Mouse (Mus musculus): Measurements from ENCODE around the gene Tspear.
"Not testable (repeated sequence)": the region's sequence is repeated elsewhere in the genome, so short reads cannot be mapped to it uniquely, and the experiment has no call there.

The Tspear gene

GRCm38 (mm10) chr10:77787876-77788275, 101.5 kb downstream of the Tspear start, which contains the start of gene Gm7137:
Gm7137 (minus strand) TSS chr10:77788200.
- in situ Hi-C loops (cut with MboI, MseI) = not testable (repeated sequence)

GRCm38 (mm10) chr10:77788621-77789020, 102.3 kb downstream of the Tspear start:
- in situ Hi-C loops (cut with MboI, MseI) = no loop called here

- in situ Hi-C loops (cut with MboI, MseI) = no loop called here
Observed at GRCm38 (mm10) chr10:77794976-77795375, 108.6 kb downstream of the Tspear start, which contains the start of gene Gm9639. Gm9639 (minus strand) TSS chr10:77795076.

GRCm38 (mm10) chr10:77797677-77798076, 111.3 kb downstream of the Tspear start:
- in situ Hi-C loops (cut with MboI, MseI) = no loop called here

GRCm38 (mm10) chr10:77798164-77798920, 112.0 kb downstream of the Tspear start:
- in situ Hi-C loops (cut with MboI, MseI) = not testable (repeated sequence)

- in situ Hi-C loops (cut with MboI, MseI) = no loop called here
Observed at GRCm38 (mm10) chr10:77798921-77799508, 112.6 kb downstream of the Tspear start, which contains the start of gene Gm19668. Gm19668 (minus strand) TSS chr10:77799133.

GRCm38 (mm10) chr10:77804095-77804494, 117.7 kb downstream of the Tspear start:
- in situ Hi-C loops (cut with MboI, MseI) = no loop called here

- in situ Hi-C loops (cut with MboI, MseI) = no loop called here
Observed at GRCm38 (mm10) chr10:77811743-77812142, 125.4 kb downstream of the Tspear start, which contains the start of gene Gm9507. Gm9507 (minus strand) TSS chr10:77811843.

- in situ Hi-C loops (cut with MboI, MseI) = no loop called here
Observed at GRCm38 (mm10) chr10:77814382-77814781, 128.0 kb downstream of the Tspear start, which contains the start of gene Gm2696. Gm2696 (plus strand) TSS chr10:77814682.

- in situ Hi-C loops (cut with MboI, MseI) = no loop called here
Observed at GRCm38 (mm10) chr10:77815514-77815913, 129.1 kb downstream of the Tspear start.

- in situ Hi-C loops (cut with MboI, MseI) = no loop called here
Observed at GRCm38 (mm10) chr10:77818523-77818922, 132.2 kb downstream of the Tspear start.

- in situ Hi-C loops (cut with MboI, MseI) = no loop called here
Observed at GRCm38 (mm10) chr10:77819203-77819602, 132.8 kb downstream of the Tspear start.

GRCm38 (mm10) chr10:77826951-77827350, 140.6 kb downstream of the Tspear start, which contains the start of gene Krtap10-4:
Krtap10-4 (minus strand) TSS chr10:77827095.
- in situ Hi-C loops (cut with MboI, MseI) = no loop called here

GRCm38 (mm10) chr10:77835647-77836046, 149.3 kb downstream of the Tspear start, which contains the start of gene Krtap10-10:
Krtap10-10 (plus strand) TSS chr10:77835947.
- in situ Hi-C loops (cut with MboI, MseI) = no loop called here

- in situ Hi-C loops (cut with MboI, MseI) = no loop called here
Observed at GRCm38 (mm10) chr10:77839006-77839405, 152.6 kb downstream of the Tspear start.

- in situ Hi-C loops (cut with MboI, MseI) = no loop called here
Observed at GRCm38 (mm10) chr10:77846503-77846902, 160.1 kb downstream of the Tspear start, which contains the start of gene Gm36176. Gm36176 (plus strand) TSS chr10:77846803.

- in situ Hi-C loops (cut with MboI, MseI) = no loop called here
Observed at GRCm38 (mm10) chr10:77846961-77847360, 160.6 kb downstream of the Tspear start.

GRCm38 (mm10) chr10:77847538-77847937, 161.2 kb downstream of the Tspear start:
- in situ Hi-C loops (cut with MboI, MseI) = no loop called here

- in situ Hi-C loops (cut with MboI, MseI) = no loop called here
Observed at GRCm38 (mm10) chr10:77852559-77852958, 166.2 kb downstream of the Tspear start, which contains the start of gene Gm10318. Gm10318 (plus strand) TSS chr10:77852859.

- in situ Hi-C loops (cut with MboI, MseI) = no loop called here
Observed at GRCm38 (mm10) chr10:77861675-77862074, 175.3 kb downstream of the Tspear start, which contains the start of gene Gm3285. Gm3285 (plus strand) TSS chr10:77861975.

GRCm38 (mm10) chr10:77864067-77864761, 177.8 kb downstream of the Tspear start:
- in situ Hi-C loops (cut with MboI, MseI) = no loop called here

GRCm38 (mm10) chr10:77864762-77865143, 178.4 kb downstream of the Tspear start:
- in situ Hi-C loops (cut with MboI, MseI) = no loop called here
